Mouse (Mus musculus): ENCODE data around the gene Ifna14.
A peak's percentile ranks its signal among the peaks of the same experiment; 100 is the strongest.
"Not testable (repeated sequence)": the region's sequence is repeated elsewhere in the genome, so short reads cannot be mapped to it uniquely, and the experiment has no call there.

Ifna14 gene

GRCm38 (mm10) chr4:88571698-88572097 lies at the start of gene Ifna14:
TSS of gene Ifna14 (minus strand) at chr4:88571798.
- DNase-seq = no peak

- DNase-seq = no peak
These were observed 31.7 kb upstream of the Ifna14 start, which contains the start of gene Ifna12 for GRCm38 (mm10) chr4:88603276-88603675. TSS of gene Ifna12 (minus strand) at chr4:88603376.

- DNase-seq = no peak
These were observed 20.7 kb upstream of the Ifna14 start, which contains the start of gene Ifna9 for GRCm38 (mm10) chr4:88592285-88592684. TSS of gene Ifna9 (minus strand) at chr4:88592385.

- DNase-seq = no peak
These were observed 9.8 kb downstream of the Ifna14 start for GRCm38 (mm10) chr4:88561791-88562190.

- DNase-seq = not testable (repeated sequence)
These were observed 13.5 kb downstream of the Ifna14 start, which contains the start of gene Ifna15 for GRCm38 (mm10) chr4:88558145-88558544. TSS of gene Ifna15 (minus strand) at chr4:88558245.

GRCm38 (mm10) chr4:88550161-88550945 lies 21.2 kb downstream of the Ifna14 start:
- DNase-seq = peak; percentile 85

- DNase-seq = no peak
These were observed 23.6 kb downstream of the Ifna14 start for GRCm38 (mm10) chr4:88547986-88548385.

- peak; percentile 82 for DNase-seq
These were observed 27.9 kb downstream of the Ifna14 start for GRCm38 (mm10) chr4:88543649-88544234.

- no peak for DNase-seq
These were observed 34.3 kb downstream of the Ifna14 start for GRCm38 (mm10) chr4:88537328-88537727.

- DNase-seq = no peak
These were observed 35.0 kb downstream of the Ifna14 start for GRCm38 (mm10) chr4:88536640-88537039.

GRCm38 (mm10) chr4:88535742-88536141 lies 35.9 kb downstream of the Ifna14 start:
- no peak for DNase-seq

GRCm38 (mm10) chr4:88534903-88535302 lies 36.7 kb downstream of the Ifna14 start:
- no peak for DNase-seq

- no peak for DNase-seq
These were observed 38.1 kb downstream of the Ifna14 start for GRCm38 (mm10) chr4:88533499-88533898.

- DNase-seq = no peak
These were observed 40.7 kb downstream of the Ifna14 start for GRCm38 (mm10) chr4:88530892-88531291.

GRCm38 (mm10) chr4:88530271-88530670 lies 41.3 kb downstream of the Ifna14 start:
- DNase-seq = no peak

- DNase-seq = no peak
These were observed 45.1 kb downstream of the Ifna14 start for GRCm38 (mm10) chr4:88526379-88527049.

GRCm38 (mm10) chr4:88525393-88525792 lies 46.2 kb downstream of the Ifna14 start:
- DNase-seq = no peak

GRCm38 (mm10) chr4:88523241-88523640 lies 48.4 kb downstream of the Ifna14 start:
- peak; percentile 12 for DNase-seq

GRCm38 (mm10) chr4:88522674-88523073 lies 48.9 kb downstream of the Ifna14 start, which contains the start of gene Ifnb1:
TSS of gene Ifnb1 (minus strand) at chr4:88522774.
- DNase-seq = no peak
